ENCODE assay signal across 21 mouse cellular contexts in genomic region chr4:97408633-97409296, GRCm38 (mm10).
DNase-seq lines count a peak whose midpoint lies in the region; ATAC-seq lines count a peak whose summit lies in the region.
"Had no signal": no experiment of that assay in that cellular context is flagged by ENCODE, and none has a peak within 500 bp of the region (broad histone marks: within the 10 kb centered on the region; RNA-seq: fewer than 3 reads in every experiment).

No protein-coding gene starts in this region.

- no peak overlapping the region for H3K27ac ChIP-seq in midbrain, embryonic 12.5 days (replicated peaks)
- H3K27ac ChIP-seq in midbrain, embryonic 16.5 days (ENCODE audit: low read length) = no peak overlapping the region
- no peak overlapping the region for H3K27ac ChIP-seq in midbrain, embryonic 14.5 days (replicated peaks; ENCODE audit: low read depth, low read length)
- H3K27ac ChIP-seq: left cerebral cortex, adult 2 months; liver, embryonic 12.5 days; lung, embryonic 15.5 days; macrophage had no signal

- H3K4me1 ChIP-seq in midbrain, embryonic 12.5 days = peaks cover 4% of the 10 kb centered on the region; the same call in 1 of the 2 replicates
- H3K4me1 ChIP-seq in midbrain, embryonic 16.5 days (ENCODE audit: control insufficient read depth, insufficient read depth, low read length) = no peaks in the 10 kb centered on the region
- no peaks in the 10 kb centered on the region for H3K4me1 ChIP-seq in midbrain, embryonic 14.5 days (ENCODE audit: control insufficient read depth, insufficient read depth, low read length)
- H3K4me1 ChIP-seq: liver, embryonic 12.5 days; lung, embryonic 15.5 days had no signal

- no peaks in the 10 kb centered on the region for H3K9me3 ChIP-seq in midbrain, embryonic 12.5 days
- H3K9me3 ChIP-seq in midbrain, embryonic 16.5 days (replicated peaks; ENCODE audit: control insufficient read depth, low read length, poor library complexity, severe bottlenecking) = no peaks in the 10 kb centered on the region
- no peaks in the 10 kb centered on the region for H3K9me3 ChIP-seq in midbrain, embryonic 14.5 days (ENCODE audit: control insufficient read depth, low read length)
- H3K9me3 ChIP-seq: liver, embryonic 12.5 days; lung, embryonic 15.5 days had no signal

- H3K4me2 ChIP-seq in midbrain, embryonic 12.5 days (replicated peaks) = no peak overlapping the region
- H3K4me2 ChIP-seq in midbrain, embryonic 16.5 days (ENCODE audit: low read length) = no peak overlapping the region
- no peak overlapping the region for H3K4me2 ChIP-seq in midbrain, embryonic 14.5 days (ENCODE audit: low read length)
- H3K4me2 ChIP-seq: liver, embryonic 12.5 days; lung, embryonic 15.5 days had no signal

- H3K36me3 ChIP-seq in midbrain, embryonic 12.5 days = no peaks in the 10 kb centered on the region
- no peaks in the 10 kb centered on the region for H3K36me3 ChIP-seq in midbrain, embryonic 16.5 days (ENCODE audit: control insufficient read depth, insufficient read depth, low read length)
- H3K36me3 ChIP-seq in midbrain, embryonic 14.5 days (ENCODE audit: control insufficient read depth, insufficient read depth, low read length) = no peaks in the 10 kb centered on the region
- H3K36me3 ChIP-seq: G1E; liver, embryonic 12.5 days; lung, embryonic 15.5 days had no signal

- ATAC-seq in midbrain, embryonic 12.5 days (ENCODE audit: low FRiP score, low read depth) = peak; percentile 82
- ATAC-seq in midbrain, embryonic 16.5 days = no peak
- ATAC-seq in midbrain, embryonic 14.5 days (ENCODE audit: low FRiP score, low TSS enrichment) = peak; percentile 46; the same call in 1 of the 2 replicates
- ATAC-seq: CD4-positive, CD25-positive, alpha-beta regulatory T cell, adult 4 months; liver, embryonic 12.5 days had no signal

- no peaks in the 10 kb centered on the region for H3K27me3 ChIP-seq in midbrain, embryonic 12.5 days
- no peaks in the 10 kb centered on the region for H3K27me3 ChIP-seq in midbrain, embryonic 16.5 days (ENCODE audit: control insufficient read depth, insufficient read depth, low read depth, low read length)
- H3K27me3 ChIP-seq in midbrain, embryonic 14.5 days (ENCODE audit: control insufficient read depth, insufficient read depth, low read length) = no peaks in the 10 kb centered on the region
- H3K27me3 ChIP-seq: liver, embryonic 12.5 days; lung, embryonic 15.5 days had no signal

- 36% methylated on average over 7 of the region's 7 CpGs for WGBS in midbrain, embryonic 12.5 days
- WGBS in midbrain, embryonic 16.5 days = 29% methylated on average over 7 of the region's 7 CpGs
- 27% methylated on average over 7 of the region's 7 CpGs for WGBS in midbrain, embryonic 14.5 days

- H3K9ac ChIP-seq in midbrain, embryonic 12.5 days (replicated peaks) = no peak overlapping the region
- no peak overlapping the region for H3K9ac ChIP-seq in midbrain, embryonic 16.5 days (ENCODE audit: low read depth, low read length)
- no peak overlapping the region for H3K9ac ChIP-seq in midbrain, embryonic 14.5 days (replicated peaks; ENCODE audit: low read length)
- H3K9ac ChIP-seq: liver, embryonic 12.5 days; lung, embryonic 15.5 days had no signal

- no peak overlapping the region for H3K4me3 ChIP-seq in midbrain, embryonic 12.5 days
- no peak overlapping the region for H3K4me3 ChIP-seq in midbrain, embryonic 16.5 days (ENCODE audit: low read depth, low read length)
- H3K4me3 ChIP-seq in midbrain, embryonic 14.5 days (replicated peaks; ENCODE audit: low read depth, low read length) = no peak overlapping the region
- H3K4me3 ChIP-seq: left cerebral cortex, adult 2 months; liver, embryonic 12.5 days; lung, embryonic 15.5 days had no signal

- DNase-seq in embryo, embryonic 11 days = peak; percentile 7
- no peak for DNase-seq in embryo, embryonic 10 days (ENCODE audit: low spot score)
- DNase-seq in midbrain, embryonic 14.5 days = peak; percentile 35
- peak; percentile 41 for DNase-seq in retina, postnatal 1 day
- DNase-seq in yolk sac, embryonic 10.5 days (ENCODE audit: low spot score) = no peak
- no peak for DNase-seq in gastrocnemius, postnatal 4 days (ENCODE audit: low spot score in 2 of 2)
- DNase-seq: adrenal gland, postnatal 36 days; cerebellum, adult 9-10 months; heart, adult 11 months; heart, postnatal 4 days; kidney, adult 2 months; kidney, postnatal 14 days; thymus, postnatal 25 days had no signal

Comparison
In these comparisons a context has a peak if more than half of its experiments do, and no peak if none do; other contexts are left out.
1. DNase-seq: peak in embryo, embryonic 11 days (single experiment), midbrain, embryonic 14.5 days (single experiment) and retina, postnatal 1 day (single experiment); none in embryo, embryonic 10 days (single experiment), yolk sac, embryonic 10.5 days (single experiment) and gastrocnemius, postnatal 4 days (0 of 2).